Mouse (Mus musculus) midbrain, embryonic 13.5 days (tissue): ENCODE data around the gene Wif1. TPM values are rescaled to one million over a fixed set of nuclear protein-coding genes. Genes with fewer than 3 reads are reported as not detected.

Experiments
- polyA plus RNA-seq: library from polyadenylated mRNA; unstranded; fragments of >200 nt; fragmentation: Nextera tagmentation; extraction: Ambion mirVana; gene quantifications from 2 replicates; pipeline ENCODE4 v1.2.1, GENCODE M21; 2015

Wif1 gene
- polyA plus RNA-seq, 1 experiment from 2014 or later, result 9.2 TPM

Other genes starting within 250 kb of the Wif1 start
- 0.80 and 2.0 TPM in 2 replicates for gene Msrb3, start 134.9 kb upstream of the Wif1 start, polyA plus RNA-seq
- 3.4 and 3.6 TPM in 2 replicates for gene Lemd3, start 54.6 kb upstream of the Wif1 start, polyA plus RNA-seq